Mouse (Mus musculus): Measurements from ENCODE around the gene Zfand2b.

Zfand2b gene

DNA sequence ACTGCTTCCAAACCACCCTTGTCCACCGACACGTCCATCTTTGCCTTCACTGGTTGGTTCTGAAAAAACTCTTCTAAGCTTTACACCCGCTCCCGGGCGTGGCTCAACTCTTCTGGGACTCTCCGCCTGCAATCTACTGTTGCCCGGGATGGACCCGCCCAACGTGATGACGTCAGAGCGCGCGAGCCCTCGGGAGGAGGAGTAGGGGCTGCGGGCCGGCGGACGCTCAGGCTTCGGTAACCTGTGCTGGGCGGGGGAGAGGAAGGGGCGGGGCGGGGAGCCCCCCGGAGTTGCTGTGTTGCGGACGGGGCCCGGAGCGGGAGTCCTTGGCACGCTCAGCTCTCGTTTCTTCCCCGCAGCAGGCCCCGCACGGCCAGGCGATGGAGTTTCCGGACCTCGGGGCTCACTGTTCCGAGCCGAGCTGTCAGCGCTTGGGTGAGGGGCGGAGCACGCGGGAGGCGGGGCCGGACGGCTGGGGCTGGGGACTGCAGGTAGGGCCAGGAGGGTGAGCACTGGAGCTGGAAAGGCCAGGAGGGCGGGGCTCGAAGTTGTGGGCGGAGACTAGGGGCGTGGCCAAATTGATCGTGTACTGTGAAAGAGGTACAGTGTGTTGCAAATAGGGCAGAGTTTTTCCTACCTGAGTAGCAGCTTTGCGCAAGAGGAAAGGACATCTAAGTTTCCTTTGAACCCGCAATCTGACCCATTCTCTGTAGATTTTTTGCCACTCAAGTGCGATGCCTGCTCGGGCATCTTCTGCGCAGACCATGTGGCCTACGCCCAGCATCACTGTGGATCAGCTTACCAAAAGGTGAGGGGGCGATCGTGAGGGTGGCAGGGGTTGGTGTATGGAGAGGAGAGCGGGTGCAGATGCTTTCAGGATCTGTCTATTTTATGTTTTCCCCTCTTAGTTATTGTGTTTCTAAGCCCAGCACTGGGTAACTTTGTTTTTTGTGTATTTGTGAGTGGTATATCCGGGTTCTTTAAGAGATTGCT, at the start of gene Zfand2b:
Zfand2b (plus strand) TSS at position 175 of the 993 bp plus-strand sequence.
- peak; percentile 98 to 99 for DNase-seq

DNA sequence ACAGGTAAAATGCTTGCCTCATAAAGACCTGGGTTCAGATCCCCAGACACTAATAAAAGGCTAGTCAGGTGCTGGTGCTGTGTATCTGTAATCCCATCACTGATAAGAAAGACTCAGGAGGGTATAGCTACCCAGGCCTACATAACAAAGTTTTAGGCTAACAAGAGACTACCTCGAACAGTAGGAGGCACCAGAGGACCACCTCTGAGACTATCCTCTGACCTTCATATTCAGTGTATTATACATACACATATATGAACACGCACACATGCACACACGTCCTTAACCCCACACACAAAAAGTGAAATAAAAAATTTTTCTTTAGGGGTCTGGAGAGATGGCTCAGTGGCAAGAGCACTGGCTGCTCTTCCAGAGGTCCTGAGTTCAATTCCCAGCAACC, 46.2 kb upstream of the Zfand2b start:
- DNase-seq: peak in 1 of 2 experiments; percentile 53

DNA sequence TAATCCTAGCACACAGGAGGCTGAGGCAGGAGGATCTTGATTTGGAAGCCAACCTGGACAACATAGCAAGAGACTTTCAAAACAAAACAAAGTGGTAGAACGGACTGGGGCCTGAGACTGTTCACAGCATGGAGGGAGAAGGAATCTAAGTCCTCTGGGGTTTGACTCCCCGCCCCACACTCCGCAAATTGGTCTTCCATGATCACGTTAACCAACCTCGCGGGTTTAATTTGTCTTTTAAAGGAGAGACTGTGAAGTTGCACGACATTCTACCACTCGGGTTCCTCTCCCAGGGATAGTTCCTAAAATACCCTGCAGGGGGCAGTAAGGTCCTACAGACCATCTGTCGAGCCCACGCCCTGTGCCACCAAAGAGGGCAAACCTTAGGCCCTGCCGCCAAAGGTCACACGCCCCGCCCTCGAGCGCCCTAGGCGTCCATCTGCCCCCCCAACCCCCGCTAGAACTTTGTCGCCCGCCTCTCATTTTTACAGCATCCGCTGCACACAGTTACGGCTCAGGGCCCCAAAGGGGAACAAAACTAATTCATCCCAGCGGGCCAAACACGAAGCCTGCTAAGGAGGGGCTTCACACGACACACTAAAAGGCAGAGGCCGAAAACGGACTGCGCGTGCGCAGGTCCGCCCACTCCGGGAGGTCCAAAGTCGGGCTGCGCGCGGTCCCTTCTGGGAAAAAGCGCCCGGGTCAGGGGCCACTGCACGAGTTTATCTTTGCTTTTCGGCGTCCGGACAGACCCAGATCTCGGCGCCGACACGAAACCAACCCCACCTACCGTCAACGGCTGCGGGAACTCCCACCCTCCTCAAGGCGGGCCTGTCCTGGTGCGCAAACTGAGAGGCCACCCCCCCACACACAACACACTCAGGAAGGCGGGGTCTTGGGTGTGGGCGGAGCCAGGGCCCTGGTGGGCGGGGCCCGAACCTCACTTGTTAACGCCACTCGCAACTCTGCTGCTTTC, 43.8 kb upstream of the Zfand2b start, which contains the start of gene Nhej1:
Nhej1 (minus strand) TSS at position 855 of the 976 bp plus-strand sequence.
- DNase-seq: peak; percentile 96 to 98

DNA sequence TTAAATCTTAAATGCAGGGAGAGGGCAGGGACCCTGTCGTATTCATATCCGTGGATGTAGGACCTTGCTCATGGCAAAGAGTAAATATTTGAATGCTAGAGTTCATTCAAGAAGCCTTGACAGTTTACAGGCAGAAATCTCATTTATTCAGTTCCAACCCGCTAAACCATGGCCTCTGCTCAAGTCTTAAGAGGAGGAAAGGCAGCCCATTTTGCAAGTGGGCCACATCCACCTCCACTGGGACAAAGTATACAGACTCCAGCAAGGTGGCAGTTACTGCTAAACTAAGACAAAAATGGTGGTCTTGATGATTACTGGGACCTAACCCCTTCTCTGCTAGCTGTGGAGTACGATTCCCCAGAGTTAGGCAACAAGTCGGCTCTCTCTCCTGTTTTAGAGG, 43.0 kb upstream of the Zfand2b start:
- no peak for DNase-seq

DNA sequence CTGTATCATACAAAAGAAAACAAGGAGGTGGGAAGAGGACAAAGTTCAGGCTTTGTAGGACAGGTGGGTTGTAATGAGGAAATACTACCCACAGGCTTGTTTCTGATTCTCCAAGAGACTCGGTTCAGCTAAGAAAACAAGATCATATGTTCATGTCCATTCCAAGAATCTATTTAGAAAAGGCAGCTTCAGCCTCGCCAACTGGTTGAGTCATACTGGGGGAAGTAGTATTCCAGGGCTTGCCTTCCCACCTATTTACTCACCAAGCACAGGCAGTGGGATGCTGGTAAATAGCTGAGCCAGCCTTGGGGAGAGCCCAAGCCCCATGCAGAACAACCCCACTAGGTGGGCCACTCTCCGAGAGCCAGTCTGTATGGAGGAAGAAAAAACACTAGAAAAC, 39.8 kb upstream of the Zfand2b start:
- no peak for DNase-seq

DNA sequence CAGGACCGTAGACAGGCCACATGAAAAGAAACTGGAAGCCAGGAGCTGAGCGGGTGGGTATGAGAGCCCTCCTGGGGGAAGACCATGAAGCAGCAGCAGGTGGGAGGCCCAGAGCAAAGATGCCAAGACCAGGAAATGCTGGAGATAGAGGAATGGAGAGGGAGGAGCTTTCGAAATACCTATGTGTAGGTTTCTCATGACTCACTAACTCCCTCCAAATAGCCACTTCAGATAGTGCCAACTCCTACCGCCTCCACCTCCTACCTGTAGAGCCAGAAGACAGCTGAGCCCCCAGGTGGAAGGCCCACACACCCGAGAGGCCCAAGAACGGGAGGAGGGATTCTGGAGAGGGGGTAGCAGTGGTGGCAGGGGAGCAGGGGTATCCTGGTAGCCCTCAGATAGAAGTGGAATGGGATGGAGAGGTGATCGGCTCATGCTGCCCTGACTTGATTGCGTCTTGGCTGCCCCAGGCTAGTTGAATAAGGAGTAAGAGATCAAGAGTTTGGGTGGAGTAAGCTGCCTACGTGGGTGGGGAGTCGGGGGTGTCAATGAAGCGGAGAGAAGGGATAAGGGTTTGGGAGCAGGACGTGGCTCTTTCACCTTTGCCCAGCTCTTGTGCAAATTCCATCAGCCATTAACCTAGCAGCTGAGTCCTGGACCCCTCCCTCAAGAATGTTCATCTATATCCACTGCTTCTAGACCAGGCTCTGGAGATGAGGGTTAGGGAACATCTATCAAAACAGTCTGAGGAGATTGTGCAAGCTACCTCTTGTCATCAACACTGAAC, 34.8 kb upstream of the Zfand2b start, which contains the start of gene Slc23a3:
Slc23a3 (minus strand) TSS at position 470 of the 787 bp plus-strand sequence.
- peak; percentile 68 to 82 for DNase-seq

DNA sequence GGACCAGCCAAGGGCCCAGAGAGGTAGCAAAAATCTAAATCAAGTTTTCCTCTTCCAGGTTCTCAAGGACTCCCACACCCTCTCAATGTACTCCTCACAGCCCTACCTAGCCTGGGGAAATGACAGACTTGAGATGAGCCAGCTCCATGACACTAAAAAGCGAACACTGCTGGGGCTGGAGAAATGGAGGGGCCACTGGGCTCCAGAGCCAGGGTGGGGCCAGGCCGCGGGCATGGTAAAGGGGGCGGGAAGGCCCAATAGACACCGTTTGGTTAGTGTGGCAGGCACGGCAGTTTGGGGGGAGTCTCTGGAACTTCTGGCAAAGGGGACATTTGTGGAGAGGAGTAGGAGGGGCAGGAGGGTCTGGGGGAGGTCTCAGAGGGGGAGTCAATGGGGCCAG, 32.2 kb upstream of the Zfand2b start:
- no peak for DNase-seq

DNA sequence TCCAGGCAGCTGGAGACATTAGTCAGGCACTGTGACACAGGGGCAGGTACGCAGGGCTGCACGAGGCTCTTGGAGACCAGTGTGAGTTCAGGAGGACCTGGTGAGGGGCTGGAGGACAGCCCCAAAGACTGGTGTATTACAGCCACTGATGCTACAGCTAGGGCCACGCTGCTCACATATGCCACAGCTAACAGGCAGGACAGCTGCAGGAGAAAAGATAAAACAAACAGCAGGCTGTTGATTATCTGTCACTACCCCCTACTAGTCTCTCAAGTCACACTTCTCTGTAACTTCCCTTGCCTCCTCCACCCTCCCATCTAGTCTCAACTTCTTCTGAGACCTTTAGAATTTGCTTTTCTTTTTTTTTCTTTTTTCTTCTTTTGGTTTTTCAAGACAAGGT, 31.7 kb upstream of the Zfand2b start:
- no peak for DNase-seq

DNA sequence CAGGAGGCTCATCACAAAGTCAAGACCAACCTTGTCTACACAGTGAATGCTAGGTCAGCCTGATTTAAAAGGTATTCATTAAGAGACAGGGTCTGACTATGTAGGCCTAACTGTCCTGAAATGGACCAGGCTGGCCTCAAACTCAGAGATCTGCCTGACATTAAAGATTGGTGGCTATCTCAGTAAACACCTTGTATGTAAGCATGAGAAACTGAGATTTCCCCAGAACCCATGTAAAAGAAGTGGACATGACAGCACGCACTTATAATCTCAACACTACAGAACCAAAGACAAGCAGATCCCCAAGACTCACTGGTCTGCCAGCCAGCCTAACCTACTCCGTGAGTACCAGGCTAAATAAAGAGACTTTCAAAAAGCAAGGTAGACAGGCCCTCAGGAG, 30.0 kb upstream of the Zfand2b start:
- no peak for DNase-seq

DNA sequence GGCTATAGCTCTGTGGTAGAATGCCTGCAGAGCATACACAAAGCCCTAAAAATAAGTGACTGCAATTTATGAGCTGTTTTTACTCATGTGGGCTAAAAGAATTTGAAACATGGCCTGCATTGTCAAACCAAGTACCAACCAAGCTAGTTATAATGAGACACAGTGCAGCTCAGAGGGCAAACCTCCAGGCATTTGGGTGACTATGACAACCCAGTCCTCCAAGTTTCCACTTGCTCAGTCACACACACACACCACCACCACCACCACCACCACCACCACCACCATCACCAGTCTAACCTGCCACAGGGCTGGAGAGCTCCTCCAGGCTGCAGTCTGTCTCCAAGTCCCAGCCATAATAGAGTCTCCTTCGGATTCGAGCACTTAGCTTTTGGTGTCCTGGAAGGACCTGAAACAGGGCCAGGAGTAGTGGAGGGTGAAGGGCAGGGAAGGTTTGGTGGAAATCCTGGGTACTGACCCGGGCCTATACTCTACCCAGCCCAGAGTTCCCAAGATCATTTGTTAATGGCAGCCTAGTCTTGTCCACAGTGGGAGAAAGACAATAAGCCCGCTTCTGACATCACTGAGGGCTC, 27.8 kb upstream of the Zfand2b start:
- peak; percentile 56 to 63 for DNase-seq

DNA sequence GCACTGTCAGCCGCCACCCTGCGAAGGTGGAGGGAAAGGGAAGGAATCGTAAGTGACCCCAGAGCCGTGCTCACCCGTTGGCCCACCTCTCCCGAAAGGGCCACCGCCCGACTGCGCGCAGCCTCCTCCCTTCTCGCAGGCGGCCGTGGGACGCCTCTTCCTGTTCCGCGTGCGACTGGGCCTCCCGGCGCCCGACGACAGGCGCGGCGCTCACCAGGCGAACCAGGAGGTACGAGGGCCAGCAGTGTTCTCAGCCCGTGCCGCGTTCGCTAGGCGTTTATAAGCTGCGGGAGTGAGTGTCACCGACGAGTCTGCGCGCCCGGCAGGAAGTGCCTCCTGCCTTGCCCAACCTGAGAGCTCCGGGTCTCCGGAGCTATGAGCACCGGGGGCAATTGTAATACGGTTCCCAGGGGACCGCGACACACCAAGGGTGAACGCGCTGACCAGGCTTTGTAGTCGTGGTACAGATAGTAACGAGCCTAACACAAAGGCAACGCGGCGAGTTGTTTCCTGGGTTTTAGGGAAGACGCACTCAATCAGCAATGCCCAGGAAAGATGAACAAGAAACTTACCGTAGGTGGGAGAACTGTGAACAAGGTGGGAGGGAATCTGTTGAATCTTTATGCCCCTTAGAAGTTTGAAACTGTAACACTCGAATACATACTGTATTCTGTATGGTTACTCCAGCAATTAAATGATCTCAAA, 26.8 kb upstream of the Zfand2b start:
- DNase-seq: peak; percentile 68 to 82

DNA sequence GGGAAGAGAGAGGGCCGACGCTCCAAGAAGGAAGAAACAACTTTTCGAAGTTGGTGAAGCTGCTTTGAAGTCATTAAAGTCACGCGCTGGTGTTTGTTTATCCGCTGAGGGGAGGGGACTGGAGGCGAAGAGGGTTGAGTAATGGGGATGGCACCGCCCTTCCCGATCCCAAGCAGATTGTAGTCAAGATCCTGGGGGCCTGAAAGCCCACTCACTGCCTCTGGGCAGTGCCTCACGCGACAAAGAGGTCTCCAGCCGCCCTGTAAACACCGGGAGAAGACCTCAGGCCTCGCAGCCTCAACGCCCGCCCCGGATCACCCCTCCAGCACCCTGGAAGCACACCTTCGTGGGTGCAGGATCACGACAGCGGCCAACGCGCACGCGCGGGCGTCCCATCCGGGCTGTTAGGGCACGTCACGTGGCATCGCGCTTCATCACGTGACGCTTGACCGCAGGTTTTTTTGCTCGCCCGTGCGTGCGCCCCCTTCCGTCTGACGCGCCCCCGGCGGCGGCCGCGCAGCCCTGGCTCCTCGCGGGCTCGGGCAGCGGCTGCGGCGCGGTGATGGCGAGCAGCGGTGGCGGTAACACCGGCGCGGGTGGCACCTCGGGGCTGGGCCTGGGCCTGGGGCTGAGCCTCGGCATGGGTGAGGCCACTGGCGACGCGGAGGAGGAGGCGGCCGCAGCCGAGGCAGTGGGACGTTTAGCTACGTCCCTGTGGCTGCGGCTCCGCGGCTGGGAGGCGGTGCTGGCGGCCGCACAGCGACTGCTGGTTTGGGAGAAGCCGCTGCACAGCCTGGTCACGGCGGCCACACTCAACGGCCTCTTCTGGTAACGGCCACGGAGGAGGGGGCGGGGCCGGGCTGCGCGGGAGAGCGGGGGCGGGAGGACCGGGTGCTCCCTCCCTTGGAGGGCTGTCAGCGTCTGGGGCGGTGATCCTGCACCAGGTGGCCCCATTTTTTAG, 25.9 kb upstream of the Zfand2b start, which contains the start of the genes Cnppd1 and Retreg2:
Cnppd1 (minus strand) TSS at position 411 of the 961 bp plus-strand sequence.
Retreg2 (plus strand) TSS at position 478 of the 961 bp plus-strand sequence.
- DNase-seq: peak; percentile 97 to 98

DNA sequence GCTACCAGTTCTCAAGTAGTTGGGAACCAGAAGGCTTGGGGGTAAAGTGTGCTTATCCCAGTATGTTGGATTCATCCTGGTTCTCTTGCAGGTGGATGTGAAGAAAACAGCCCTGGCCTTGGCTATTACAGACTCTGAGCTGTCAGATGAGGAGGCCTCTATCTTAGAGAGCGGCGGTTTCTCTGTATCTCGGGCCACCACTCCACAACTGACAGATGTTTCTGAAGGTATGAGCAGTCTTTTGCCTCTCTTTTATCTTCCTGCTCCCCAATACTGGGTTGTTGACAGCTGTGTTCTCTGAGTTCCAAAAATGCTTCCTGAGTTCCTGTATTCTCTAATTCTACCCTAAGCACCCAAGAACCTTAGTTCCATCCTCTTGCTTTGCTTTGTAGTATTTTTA, 22.9 kb upstream of the Zfand2b start:
- no peak for DNase-seq

DNA sequence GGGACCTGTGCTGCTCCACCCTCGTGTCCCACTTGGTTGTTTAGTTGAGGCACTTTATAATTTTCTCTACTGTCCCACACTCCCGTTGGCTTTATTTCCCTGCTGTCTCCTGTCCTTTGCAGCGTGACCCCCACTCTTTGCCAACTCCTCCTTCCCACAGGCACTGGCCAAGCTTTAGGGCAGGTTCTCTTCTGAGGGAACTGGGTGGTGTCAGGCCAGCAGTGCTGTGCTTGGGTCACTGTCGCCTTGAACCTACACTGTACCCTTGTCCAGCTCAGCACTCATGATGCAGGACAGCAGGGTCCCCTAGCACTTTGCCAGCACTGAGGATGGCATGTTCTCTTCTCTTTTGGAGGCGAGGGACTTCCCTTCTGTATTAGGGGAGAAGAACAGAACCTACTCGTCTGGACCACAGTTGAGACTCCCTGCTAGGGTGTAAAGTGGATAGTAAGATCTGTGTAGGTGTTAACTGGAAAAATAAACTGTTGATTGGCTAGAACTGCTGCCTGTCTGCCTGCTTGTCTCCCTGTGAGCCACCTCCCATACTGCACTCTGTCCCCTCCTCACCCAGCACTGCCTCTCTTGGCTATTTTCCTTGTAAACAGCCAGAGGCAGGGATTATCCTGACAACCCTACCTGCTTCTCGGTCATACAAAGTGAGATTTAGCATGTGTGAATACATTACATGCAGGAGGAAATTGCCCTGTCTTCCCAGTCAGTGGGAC, 20.9 kb upstream of the Zfand2b start:
- DNase-seq: peak; percentile 64 to 79

DNA sequence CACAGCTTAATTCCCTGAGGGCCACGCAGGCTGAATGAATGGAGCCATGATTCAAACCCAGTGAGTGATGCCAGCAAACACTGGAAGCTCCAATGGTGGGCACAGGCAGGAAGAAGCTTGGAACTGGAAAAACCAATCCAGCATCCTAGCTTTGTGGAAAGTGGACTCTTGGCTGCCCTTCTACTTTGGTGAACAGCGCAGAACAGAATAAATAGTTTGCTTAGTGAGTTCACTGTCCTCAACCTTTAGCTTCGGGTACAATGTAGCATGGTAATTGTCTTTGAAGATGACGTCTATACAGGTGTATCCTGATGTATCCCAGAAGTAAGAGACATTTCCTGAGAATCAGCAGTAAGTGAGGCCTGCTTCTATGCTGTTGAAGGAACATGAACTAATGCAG, 19.7 kb upstream of the Zfand2b start:
- DNase-seq: peak in 1 of 2 experiments; percentile 36

DNA sequence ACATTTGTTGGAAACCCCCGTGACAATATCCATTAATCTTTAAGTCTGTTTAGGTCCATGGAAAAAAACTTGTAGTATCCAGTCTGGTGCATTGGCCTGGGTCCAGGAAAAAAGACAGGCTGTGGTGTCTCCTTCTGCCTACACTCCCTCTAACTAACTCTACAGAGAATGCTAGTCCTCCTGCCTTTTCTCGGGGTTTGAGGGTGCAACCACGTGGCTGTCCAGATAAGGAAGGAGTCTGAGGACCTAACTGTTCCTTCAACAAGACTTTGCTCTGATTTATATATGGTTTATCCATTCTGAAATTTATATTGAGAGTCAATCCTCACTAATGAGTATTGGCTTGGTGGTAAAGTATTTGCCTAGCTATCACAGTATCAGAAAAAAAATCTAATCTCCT, 12.6 kb upstream of the Zfand2b start:
- DNase-seq: no peak

DNA sequence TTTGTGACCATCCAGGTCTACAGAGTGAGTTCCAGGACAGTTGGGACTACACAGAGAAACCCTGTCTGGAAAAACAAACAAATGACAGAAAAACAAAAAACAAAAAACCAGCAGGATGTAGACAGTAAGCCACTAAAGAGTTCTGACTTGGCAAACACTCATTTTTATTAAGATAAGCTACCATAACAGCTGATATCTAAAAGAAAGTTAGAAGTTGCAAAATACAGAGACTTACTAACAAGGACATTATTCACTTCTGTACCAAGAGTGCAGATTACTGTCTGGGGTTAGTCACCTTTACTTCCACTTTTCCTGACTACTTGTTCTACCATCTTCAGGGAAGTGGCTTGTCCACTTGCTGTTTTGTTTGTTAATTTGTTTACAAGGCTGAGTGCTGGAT, 9.5 kb upstream of the Zfand2b start:
- DNase-seq: no peak

DNA sequence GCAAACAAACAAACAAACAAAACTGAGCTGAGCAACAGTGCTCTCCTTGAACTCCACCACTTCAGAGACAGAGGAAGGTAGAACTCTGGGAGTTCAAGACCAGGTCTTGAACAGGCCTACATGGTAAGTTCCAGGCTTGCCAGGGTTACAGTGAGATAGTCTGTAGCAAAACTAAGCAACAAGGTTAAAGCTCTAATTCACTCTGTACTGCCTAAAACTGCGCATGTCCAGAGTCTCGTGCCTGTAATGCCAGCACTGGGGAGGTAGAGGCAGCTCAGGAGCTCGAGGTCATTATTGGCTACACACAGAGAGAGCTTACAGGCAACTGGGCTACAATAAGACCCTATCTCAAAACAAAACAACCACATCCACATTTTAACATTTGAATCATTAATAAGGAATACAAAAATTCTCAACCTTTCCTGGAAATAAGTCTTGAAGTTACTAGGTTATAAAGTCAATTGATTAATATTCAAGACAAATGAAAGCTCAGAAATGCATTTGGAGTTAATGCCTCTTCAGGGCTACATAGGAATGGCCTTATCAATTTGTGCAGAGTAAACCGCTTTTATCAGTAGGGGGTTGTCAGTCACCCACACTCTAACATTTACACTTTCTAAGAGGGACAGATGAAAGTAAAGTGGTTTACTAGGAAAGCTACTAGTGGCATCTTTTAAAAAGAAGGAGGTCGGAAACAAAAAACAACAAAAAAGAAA, 8.7 kb upstream of the Zfand2b start:
- DNase-seq: no peak
